Mouse (Mus musculus): ENCODE results near the gene Ninj1.

DNA sequence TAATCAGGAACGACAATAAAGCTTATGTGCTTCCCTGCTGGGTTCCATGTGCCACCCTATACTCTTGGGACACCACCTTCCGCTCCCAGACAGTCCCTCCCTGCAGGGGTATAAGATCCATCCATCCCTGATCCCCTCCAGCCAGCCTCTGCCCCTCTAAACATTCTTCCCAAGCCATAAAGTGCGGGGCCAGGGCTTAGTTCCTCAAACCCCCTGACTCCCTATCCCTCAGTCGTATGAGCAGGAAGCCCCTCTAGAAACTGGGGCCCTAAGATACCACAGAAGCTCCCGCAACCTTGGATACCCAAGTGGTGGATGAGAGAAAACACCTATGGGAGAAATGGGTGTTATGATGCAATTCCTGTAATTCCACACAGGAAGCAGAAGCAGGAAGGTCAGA is 8.9 kb downstream of the Ninj1 start:
- TF ChIP-seq EP300 (IDR thresholded peaks at IDR 0.05; ENCODE audit: low read depth in 1 of 2, low read length in 2 of 2) (no peak), SIN3A (IDR thresholded peaks at IDR 0.05; ENCODE audit: low read length) (no peak), POLR2A (IDR thresholded peaks at IDR 0.05; ENCODE audit: control insufficient read depth in 1 of 2, insufficient read depth in 1 of 2, low read depth in 1 of 2, low read length in 2 of 2, poor library complexity in 1 of 2) (no peak), TCF12 (IDR thresholded peaks at IDR 0.05; ENCODE audit: low read depth, low read length) (no peak), CTCF (IDR thresholded peaks at IDR 0.05 in 2 of 3, conservative IDR thresholded peaks at IDR 0.05 in 1 of 3; ENCODE audit: control insufficient read depth in 1 of 3, insufficient read depth in 1 of 3, low read depth in 2 of 3, low read length in 3 of 3, poor library complexity in 1 of 3, severe bottlenecking in 1 of 3) (no peak), ZNF384 (IDR thresholded peaks at IDR 0.05; ENCODE audit: low read depth, low read length) (no peak), CHD2 (IDR thresholded peaks at IDR 0.05; ENCODE audit: low read length) (no peak), RAD21 (IDR thresholded peaks at IDR 0.05; ENCODE audit: low read depth, low read length) (no peak), MAFK (IDR thresholded peaks at IDR 0.05; ENCODE audit: borderline replicate concordance, low read depth, low read length) (no peak)

All from MEL (cell line).